Mouse (Mus musculus) embryo, embryonic 10.5 days (tissue): ENCODE results near the gene Auts2.
"Not testable (repeated sequence)": the region's sequence is repeated elsewhere in the genome, so short reads cannot be mapped to it uniquely, and the experiment has no call there.

Source experiments
- DNase-seq: peaks from one replicate; pipeline ENCODE4 v3.0.0-alpha.2; 2015; ENCODE audit warnings: low spot score

Auts2 gene

DNA sequence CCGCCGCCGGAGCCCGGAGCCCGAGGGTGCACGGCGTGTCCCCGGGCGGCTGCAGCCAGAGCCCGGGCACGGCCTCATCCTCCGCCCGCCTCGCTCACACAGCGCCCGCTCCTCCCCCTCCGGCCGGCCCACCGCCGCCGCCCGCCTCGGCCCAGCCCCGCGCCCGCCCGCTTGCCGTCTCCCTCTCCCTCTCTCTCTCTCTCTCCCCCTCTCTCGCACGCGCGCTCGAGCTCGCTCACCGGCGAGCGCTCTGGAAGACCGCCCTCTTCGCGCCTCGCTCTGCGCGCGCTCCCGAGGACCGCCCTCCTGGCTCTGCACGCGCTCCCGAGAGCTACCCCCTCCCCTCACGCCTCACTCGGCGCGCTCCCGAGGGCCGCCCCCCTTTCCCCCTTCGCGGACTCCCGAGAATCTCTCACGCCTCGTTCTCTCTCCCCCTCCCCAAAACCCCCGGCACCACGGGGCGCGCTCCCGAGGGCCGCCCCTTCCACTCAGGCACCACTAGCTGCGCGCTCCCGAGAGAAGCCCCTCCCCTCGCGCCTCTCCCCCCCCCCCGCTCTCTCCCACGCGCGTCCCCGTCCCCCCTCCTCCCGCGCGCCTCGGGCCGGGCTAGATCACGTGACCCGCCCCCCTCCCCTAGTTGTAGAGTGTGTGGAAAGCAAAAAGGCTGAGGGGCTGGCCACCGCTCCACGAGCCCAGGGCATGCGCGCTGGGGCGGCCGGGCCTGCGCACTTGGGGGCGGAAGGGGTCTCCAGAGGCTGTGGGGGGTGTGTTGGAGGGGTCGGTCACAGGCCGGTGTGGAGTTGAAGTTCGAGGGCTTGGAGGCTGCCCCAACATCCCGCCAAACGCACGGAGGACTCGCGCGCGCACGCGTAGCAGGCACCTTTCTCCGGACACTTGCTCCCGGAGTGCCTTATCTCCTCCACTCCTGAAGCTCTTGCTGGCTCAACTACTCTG is at the start of gene Auts2:
Gene Auts2 (minus strand): TSS at position 227 of the 954 bp plus-strand sequence.
- peak; percentile 93 for DNase-seq

GRCm38 (mm10) chr5:132591721-132592695 is 48.9 kb upstream of the Auts2 start:
- DNase-seq, result no peak

DNA sequence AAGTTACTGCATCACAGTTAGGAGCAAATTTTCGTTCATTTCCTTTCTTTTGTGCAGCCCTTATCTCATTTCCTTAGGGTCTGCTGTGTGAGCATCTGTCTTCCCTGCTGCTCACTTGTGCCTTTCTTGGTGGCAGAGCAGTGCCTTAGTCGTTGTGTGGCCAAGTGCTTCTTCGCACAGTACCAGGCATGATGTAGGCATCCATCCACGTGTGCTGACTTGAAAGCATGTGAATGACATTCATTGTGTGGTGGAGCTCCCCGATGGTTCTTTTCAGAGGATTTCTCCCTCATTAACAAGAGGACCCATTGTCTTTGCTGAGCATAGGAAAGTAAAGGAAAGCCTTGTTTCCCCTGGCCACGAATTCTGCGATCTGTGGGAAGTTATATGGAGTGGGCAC is 36.6 kb upstream of the Auts2 start:
- DNase-seq, result no peak

DNA sequence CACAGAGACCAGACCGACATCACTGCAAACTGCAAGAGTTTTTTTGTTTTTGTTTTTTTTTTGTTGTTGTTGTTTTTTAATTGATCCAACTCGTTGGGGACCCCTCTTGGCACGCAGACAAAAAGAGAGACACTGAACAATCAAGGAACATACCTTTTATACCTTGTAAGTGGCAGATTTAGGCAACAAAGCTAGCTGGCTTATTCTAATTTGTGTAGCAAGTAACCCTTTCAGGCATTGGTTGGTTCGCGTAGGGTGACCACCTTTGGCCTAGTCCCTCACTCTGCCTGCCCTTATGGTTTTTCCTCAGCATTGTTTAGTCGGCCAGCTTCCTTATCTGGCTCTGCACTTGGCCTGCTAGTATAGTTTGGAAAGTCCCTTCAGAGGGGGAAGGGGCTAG is 17.6 kb upstream of the Auts2 start:
- not testable (repeated sequence) for DNase-seq

- DNase-seq, result no peak
These were observed 2.6 kb upstream of the Auts2 start for GRCm38 (mm10) chr5:132545761-132546160.

GRCm38 (mm10) chr5:132544176-132544995 is 1.2 kb upstream of the Auts2 start:
- peak; percentile 65 for DNase-seq

- DNase-seq, result peak; percentile 65
These were observed 643 bp downstream of the Auts2 start for GRCm38 (mm10) chr5:132542381-132543020.

- DNase-seq, result peak; percentile 72
These were observed 1.2 kb downstream of the Auts2 start for GRCm38 (mm10) chr5:132541951-132542350.

GRCm38 (mm10) chr5:132541371-132541931 is 1.7 kb downstream of the Auts2 start:
- DNase-seq, result peak; percentile 54

GRCm38 (mm10) chr5:132540841-132541311 is 2.3 kb downstream of the Auts2 start:
- peak; percentile 49 for DNase-seq

- DNase-seq, result no peak
These were observed 5.7 kb downstream of the Auts2 start for GRCm38 (mm10) chr5:132537475-132537874.

GRCm38 (mm10) chr5:132526395-132526794 is 16.7 kb downstream of the Auts2 start:
- DNase-seq, result no peak

- DNase-seq, result no peak
These were observed 21.7 kb downstream of the Auts2 start for GRCm38 (mm10) chr5:132521358-132521873.

DNA sequence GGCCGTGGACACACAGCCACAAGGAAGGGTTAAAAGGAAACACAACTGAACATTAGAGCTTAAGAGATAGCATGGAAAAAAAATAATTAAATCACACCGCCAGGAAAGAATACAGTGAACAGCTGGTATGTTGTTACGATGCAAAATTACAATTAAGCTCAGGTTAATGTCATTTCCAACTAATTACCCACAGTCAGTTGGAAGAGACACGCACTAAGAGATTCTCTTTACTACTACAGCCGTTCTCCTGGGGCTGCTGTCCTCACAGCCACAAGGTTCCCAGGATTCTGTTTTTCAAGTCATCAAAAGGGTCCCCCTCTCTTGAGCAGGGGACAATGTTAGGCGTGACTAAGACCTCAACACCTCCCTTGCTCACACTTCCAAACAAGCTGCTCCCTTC is 25.3 kb downstream of the Auts2 start:
- no peak for DNase-seq

DNA sequence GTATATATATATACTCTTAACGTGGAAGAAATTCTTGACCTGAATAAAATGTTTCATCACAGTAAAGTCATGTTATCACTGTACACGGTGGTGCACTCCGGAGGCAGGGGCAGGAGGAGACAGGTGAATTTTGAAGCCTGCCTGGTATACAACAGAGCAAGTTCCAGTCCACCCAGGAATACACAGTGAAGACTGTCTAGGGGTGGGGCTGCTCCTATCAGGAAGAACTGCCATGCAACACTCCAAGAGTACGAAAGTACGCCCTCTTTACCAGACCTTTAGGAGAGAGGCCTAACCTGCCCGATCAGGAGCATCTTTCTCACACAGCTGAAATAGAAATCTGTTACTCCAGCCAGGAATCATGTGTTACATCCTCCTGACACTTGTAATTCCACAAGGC is 28.6 kb downstream of the Auts2 start:
- DNase-seq, result no peak

DNA sequence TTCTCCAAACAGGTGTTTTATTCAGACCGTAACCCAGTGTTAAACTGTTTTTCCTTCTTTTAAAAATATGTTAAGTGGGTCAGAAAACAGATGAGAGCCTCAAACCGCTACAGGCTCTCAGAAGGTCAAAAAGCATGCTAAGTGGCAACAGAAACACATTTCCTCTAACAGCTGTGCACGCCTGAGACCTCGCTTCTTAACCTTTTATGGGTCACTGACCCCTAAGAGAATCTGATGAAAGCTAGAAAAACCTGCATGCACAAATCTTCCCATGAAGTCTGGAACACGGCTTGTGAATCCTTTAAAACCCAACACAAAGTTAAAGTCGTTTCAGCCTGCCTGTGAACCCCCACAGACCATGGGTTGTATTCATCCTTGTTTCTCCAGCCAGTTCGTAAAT is 29.9 kb downstream of the Auts2 start:
- DNase-seq, result peak; percentile 72

GRCm38 (mm10) chr5:132509464-132509885 is 33.7 kb downstream of the Auts2 start:
- DNase-seq, result peak; percentile 33

DNA sequence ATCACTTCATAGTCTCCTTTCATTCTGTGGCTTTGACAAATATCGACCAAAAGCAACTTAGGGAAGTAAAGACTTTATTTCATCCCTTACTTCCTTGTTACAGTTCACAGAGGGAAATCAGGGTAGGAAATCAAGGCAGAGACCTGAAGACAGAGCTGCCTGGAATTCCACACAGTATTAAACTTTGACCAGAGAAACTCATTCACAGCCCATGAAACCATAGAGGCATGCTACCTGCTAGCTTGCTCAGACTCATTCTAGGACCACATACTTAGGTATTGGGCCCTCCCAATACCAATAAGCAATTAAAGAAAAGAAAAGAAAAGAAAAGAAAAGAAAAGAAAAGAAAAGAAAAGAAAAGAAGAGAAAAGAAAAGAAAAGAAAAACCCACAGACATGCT is 38.3 kb downstream of the Auts2 start:
- DNase-seq, result no peak

- DNase-seq, result no peak
These were observed 39.7 kb downstream of the Auts2 start for GRCm38 (mm10) chr5:132503431-132503830.

- DNase-seq, result peak; percentile 41
These were observed 41.1 kb downstream of the Auts2 start for GRCm38 (mm10) chr5:132502036-132502435.
